Mouse (Mus musculus) MEL (cell line): ENCODE measurements around the gene Lcn6.
"Not testable (repeated sequence)": the region's sequence is repeated elsewhere in the genome, so short reads cannot be mapped to it uniquely, and the experiment has no call there.

Experiments
- POLR2A ChIP-seq, 2 experiments: IDR thresholded peaks; 2 replicates each; pipeline ENCODE4 v1.6.1; 2011 to 2012; ENCODE audit warnings: low read length in 2 of 2, mild to moderate bottlenecking in 2 of 2, control low read depth in 1 of 2, improper control_type of control experiment in 1 of 2, low read depth in 1 of 2, moderate library complexity in 1 of 2; ENCODE audit not compliant: control insufficient read depth in 1 of 2, insufficient read depth in 1 of 2, poor library complexity in 1 of 2
- POLR2AphosphoS5 ChIP-seq: IDR thresholded peaks from 2 replicates; pipeline ENCODE4 v1.6.1; 2012; ENCODE audit warnings: low read depth, borderline replicate concordance, mild to moderate bottlenecking, inconsistent platforms, low read length, moderate library complexity, mixed read lengths

GRCm38 (mm10) chr2:25711641-25712040 lies 35.1 kb downstream of the Lcn6 start:
- TF ChIP-seq POLR2AphosphoS5; POLR2A (IDR thresholded peaks at IDR 0.05; ENCODE audit: control insufficient read depth in 1 of 2, insufficient read depth in 1 of 2, low read depth in 1 of 2, low read length in 2 of 2, poor library complexity in 1 of 2): not testable (repeated sequence)
